Mouse (Mus musculus): Measurements from ENCODE around the gene Adcy6.

Gene Adcy6

DNA sequence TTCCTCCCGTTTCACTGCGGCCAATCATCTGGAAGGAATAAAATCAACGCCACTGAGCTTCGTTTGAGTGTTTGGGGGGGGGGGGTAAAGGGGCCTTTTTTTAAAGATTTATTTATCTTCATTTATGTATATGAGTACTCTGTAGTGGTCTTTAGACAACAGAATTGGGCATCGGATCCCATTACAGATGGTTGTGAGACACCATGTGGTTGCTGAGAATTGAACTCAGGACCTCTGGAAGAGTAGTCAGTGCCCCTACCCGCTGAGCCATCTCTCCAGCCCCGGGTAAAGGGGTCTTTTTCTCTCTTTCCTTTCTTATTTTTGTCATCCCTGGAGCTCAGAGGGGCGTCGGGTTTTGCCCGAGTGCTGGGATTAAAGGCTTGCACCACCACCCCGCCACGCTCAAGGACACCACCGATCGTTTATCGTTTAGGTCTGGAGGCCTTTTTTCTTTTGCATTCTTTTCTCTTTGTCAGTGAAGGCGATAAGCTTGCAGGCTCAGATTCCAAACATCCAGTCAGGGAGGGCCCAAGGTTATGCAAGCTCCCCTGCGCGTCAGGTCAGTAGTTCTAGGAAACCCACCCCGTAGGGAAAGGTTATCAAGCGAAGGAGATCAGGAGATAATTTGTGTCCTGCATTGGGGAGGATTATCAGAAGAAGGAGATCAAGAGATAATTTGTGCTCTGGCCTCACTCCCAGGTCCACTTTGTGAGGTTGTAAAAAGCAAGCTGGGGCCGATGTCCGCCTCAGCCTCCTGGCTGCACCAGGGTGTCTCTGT is 41.4 kb downstream of the Adcy6 start:
- in situ Hi-C loops (cut with MboI, MseI) = no loop called here

- in situ Hi-C loops (cut with MboI, MseI) = no loop called here
Observed at GRCm38 (mm10) chr15:98567278-98568134, 42.4 kb downstream of the Adcy6 start.

- in situ Hi-C loops (cut with MboI, MseI) = no loop called here
Observed at GRCm38 (mm10) chr15:98566973-98567277, 43.0 kb downstream of the Adcy6 start.

- in situ Hi-C loops (cut with MboI, MseI) = no loop called here
Observed at GRCm38 (mm10) chr15:98557186-98557585, 52.7 kb downstream of the Adcy6 start.

DNA sequence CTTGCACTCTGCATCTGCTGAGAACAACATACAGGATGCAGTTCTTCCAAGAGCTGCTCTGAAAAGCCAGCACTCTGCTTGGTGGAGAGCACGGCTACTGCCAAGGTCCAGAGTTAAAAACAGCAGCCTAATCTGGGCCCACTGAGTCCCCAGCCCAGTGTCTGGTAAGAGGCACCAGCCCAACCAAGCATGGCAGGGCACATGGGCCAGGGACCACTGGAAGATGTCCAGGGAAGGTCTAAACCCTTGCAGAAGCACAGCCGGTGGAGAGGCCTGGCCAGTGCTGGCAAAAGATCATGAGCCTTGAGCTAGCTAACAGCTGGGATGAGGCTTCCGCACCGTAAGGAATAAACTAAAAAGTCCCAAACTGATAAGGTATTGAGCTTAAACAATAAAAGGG is 54.0 kb downstream of the Adcy6 start:
- in situ Hi-C loops (cut with MboI, MseI) = no loop called here

DNA sequence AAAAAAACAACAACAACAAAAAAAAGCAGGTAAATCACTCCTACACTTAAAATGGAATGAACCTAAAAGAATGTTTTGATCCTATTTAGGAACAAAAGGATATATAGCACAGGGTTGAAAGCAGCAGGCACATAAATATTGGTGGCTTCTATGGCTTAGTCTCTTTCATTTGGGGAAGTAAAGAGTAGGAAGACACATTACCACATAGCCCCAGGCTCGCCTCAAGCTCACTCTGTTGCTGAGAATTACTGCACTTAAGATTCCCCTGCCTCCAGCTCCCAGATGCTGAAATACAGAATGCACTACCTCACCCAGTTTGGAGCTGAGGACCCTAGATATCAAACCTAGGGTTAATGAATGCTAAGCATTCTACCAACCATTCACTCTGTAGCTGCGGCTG is 57.1 kb downstream of the Adcy6 start:
- in situ Hi-C loops (cut with MboI, MseI) = no loop called here

GRCm38 (mm10) chr15:98546843-98547242 is 63.0 kb downstream of the Adcy6 start:
- in situ Hi-C loops (cut with MboI, MseI) = loop anchor here (10.0 kb wide), 2 partner anchors 472 to 1888 kb away; no protein-coding TSS in a partner anchor

DNA sequence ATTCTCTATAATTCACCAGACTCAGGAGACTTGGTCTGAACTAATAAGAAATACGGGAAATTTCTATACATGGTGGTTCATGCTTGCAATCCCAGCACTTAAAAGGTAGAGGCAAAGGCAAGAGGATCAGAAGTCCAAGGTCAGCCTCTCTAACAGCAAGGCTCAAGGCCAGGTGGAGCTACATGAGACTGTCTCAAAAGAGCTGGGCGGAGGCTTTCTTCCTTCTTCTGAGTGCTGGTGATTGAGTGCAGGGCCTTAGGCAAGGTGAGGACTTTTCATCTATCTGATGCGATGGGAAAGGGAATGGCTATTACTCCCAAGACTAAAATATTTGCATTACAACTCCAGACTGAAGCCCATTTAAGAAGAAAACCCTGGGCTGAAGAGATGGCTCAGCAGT is 64.7 kb downstream of the Adcy6 start:
- in situ Hi-C loops (cut with MboI, MseI) = loop anchor here (10.0 kb wide), 2 partner anchors 470 to 1890 kb away; no protein-coding TSS in a partner anchor

- in situ Hi-C loops (cut with MboI, MseI) = loop anchor here (10.0 kb wide), 2 partner anchors 469 to 1891 kb away; no protein-coding TSS in a partner anchor
Observed at GRCm38 (mm10) chr15:98543341-98543740, 66.5 kb downstream of the Adcy6 start.

GRCm38 (mm10) chr15:98541064-98541463 is 68.8 kb downstream of the Adcy6 start:
- in situ Hi-C loops (cut with MboI, MseI) = loop anchor here (10.0 kb wide), 2 partner anchors 466 to 1894 kb away; no protein-coding TSS in a partner anchor

Data from T-helper 17 cell (primary cell).